Mouse (Mus musculus) MEL (cell line): Measurements from ENCODE around the gene Cntf. TPM values are rescaled to one million over a fixed set of nuclear protein-coding genes. Genes with fewer than 3 reads are reported as not detected.

Experiments used
- DNase-seq: peaks from one replicate; pipeline ENCODE4 v3.0.0; 2011; ENCODE audit warnings: low read depth, low spot score
- H3K27ac ChIP-seq: 2 replicates; pipeline ENCODE4 v1.5.1; 2012; ENCODE audit warnings: low read depth, mild to moderate bottlenecking, control low read depth, low read length, moderate library complexity; ENCODE audit not compliant: control insufficient read depth
- H3K27me3 ChIP-seq, 2 experiments: fragments of 150-350 bp in 1 of 2; sonication (generic) in 1 of 2; 2 replicates each; pipeline ENCODE4 v1.6.1; 2012; ENCODE audit warnings: low read length in 2 of 2, mild to moderate bottlenecking in 2 of 2, improper control_type of control experiment in 1 of 2, moderate library complexity in 1 of 2; ENCODE audit not compliant: insufficient read depth in 2 of 2, control insufficient read depth in 1 of 2
- H3K36me3 ChIP-seq, 2 experiments: 2 replicates each; pipeline ENCODE4 v1.6.1; 2012 to 2014; ENCODE audit warnings: low read length in 2 of 2, improper control_type of control experiment in 1 of 2, inconsistent platforms in 1 of 2, mild to moderate bottlenecking in 1 of 2; ENCODE audit not compliant: insufficient read depth in 2 of 2, control insufficient read depth in 1 of 2
- H3K4me1 ChIP-seq, 2 experiments: fragments of 150-350 bp in 1 of 2; sonication (generic) in 1 of 2; 2 replicates each; pipeline ENCODE4 v1.6.1; 2012; ENCODE audit warnings: low read length in 2 of 2, improper control_type of control experiment in 1 of 2, mild to moderate bottlenecking in 1 of 2; ENCODE audit not compliant: insufficient read depth in 2 of 2, control insufficient read depth in 1 of 2
- H3K4me3 ChIP-seq, 2 experiments: fragments of 150-350 bp in 1 of 2; sonication (generic) in 1 of 2; 2 replicates each; pipeline ENCODE4 v1.5.1; 2012; ENCODE audit warnings: low read depth in 2 of 2, low read length in 2 of 2, mild to moderate bottlenecking in 2 of 2, moderate library complexity in 2 of 2, control low read depth in 1 of 2, improper control_type of control experiment in 1 of 2; ENCODE audit not compliant: control insufficient read depth in 1 of 2, insufficient read depth in 1 of 2
- H3K79me2 ChIP-seq: 2 replicates; pipeline ENCODE4 v1.6.1; 2012; ENCODE audit warnings: mild to moderate bottlenecking, low read length, moderate library complexity; ENCODE audit not compliant: control insufficient read depth, poor library complexity, insufficient read depth
- H3K9ac ChIP-seq: 2 replicates; pipeline ENCODE4 v1.6.1; 2012; ENCODE audit warnings: low read depth, mild to moderate bottlenecking, control low read depth, low read length, moderate library complexity; ENCODE audit not compliant: control insufficient read depth, poor library complexity, severe bottlenecking
- H3K9me3 ChIP-seq: fragments of 150-350 bp; sonication (generic); replicated peaks from 2 replicates; pipeline ENCODE4 v1.6.1; 2012; ENCODE audit warnings: mild to moderate bottlenecking, low read length, improper control_type of control experiment, moderate library complexity; ENCODE audit not compliant: insufficient read depth
- BHLHE40 ChIP-seq: IDR thresholded peaks from 2 replicates; pipeline ENCODE4 v1.6.1; 2012; ENCODE audit warnings: low read depth, mild to moderate bottlenecking, inconsistent platforms, low read length, improper control_type of control experiment, borderline replicate concordance
- CHD1 ChIP-seq: IDR thresholded peaks from 2 replicates; pipeline ENCODE4 v1.6.1; 2012; ENCODE audit warnings: low read depth, mild to moderate bottlenecking, inconsistent platforms, low read length, improper control_type of control experiment
- CTCF ChIP-seq, 3 experiments: IDR thresholded peaks in 2 of 3; conservative IDR thresholded peaks in 1 of 3; 2 replicates each; pipeline ENCODE4 v1.5.1; 2011 to 2012; ENCODE audit warnings: low read length in 3 of 3, low read depth in 2 of 3, mild to moderate bottlenecking in 2 of 3, improper control_type of control experiment in 1 of 3, inconsistent platforms in 1 of 3, mixed read lengths in 1 of 3, moderate library complexity in 1 of 3; ENCODE audit not compliant: control insufficient read depth in 1 of 3, insufficient read depth in 1 of 3, poor library complexity in 1 of 3, severe bottlenecking in 1 of 3
- ELF1 ChIP-seq: IDR thresholded peaks from 2 replicates; pipeline ENCODE4 v1.6.1; 2014; ENCODE audit warnings: low read depth, mild to moderate bottlenecking, inconsistent platforms, low read length, improper control_type of control experiment, moderate library complexity
- EP300 ChIP-seq, 2 experiments: IDR thresholded peaks; 2 replicates each; pipeline ENCODE4 v1.6.1; 2011; ENCODE audit warnings: improper control_type of control experiment in 2 of 2, low read length in 2 of 2, low read depth in 1 of 2, mild to moderate bottlenecking in 1 of 2
- GABPA ChIP-seq: IDR thresholded peaks from 2 replicates; pipeline ENCODE4 v1.6.1; 2012; ENCODE audit warnings: low read depth, mild to moderate bottlenecking, inconsistent platforms, low read length, improper control_type of control experiment, moderate library complexity
- JUND ChIP-seq: IDR thresholded peaks from 2 replicates; pipeline ENCODE4 v1.6.1; 2011; ENCODE audit warnings: low read depth, mild to moderate bottlenecking, improper control_type of control experiment, low read length
- MAX ChIP-seq: IDR thresholded peaks from 2 replicates; pipeline ENCODE4 v1.6.1; 2011; ENCODE audit warnings: low read length, improper control_type of control experiment
- MEF2A ChIP-seq: IDR thresholded peaks from 2 replicates; pipeline ENCODE4 v1.6.1; 2014; ENCODE audit warnings: low read depth, mild to moderate bottlenecking, inconsistent platforms, low read length, improper control_type of control experiment; ENCODE audit not compliant: poor library complexity, insufficient replicate concordance, severe bottlenecking; ENCODE audit errors: extremely low read depth
- MYB ChIP-seq: IDR thresholded peaks from 2 replicates; pipeline ENCODE4 v1.6.1; 2011; ENCODE audit warnings: mild to moderate bottlenecking, low read depth, low read length, improper control_type of control experiment
- MYC ChIP-seq: IDR thresholded peaks from 2 replicates; pipeline ENCODE4 v1.6.1; 2011; ENCODE audit warnings: low read depth, mild to moderate bottlenecking, low read length, improper control_type of control experiment, moderate library complexity
- NELFE ChIP-seq: IDR thresholded peaks from 2 replicates; pipeline ENCODE4 v1.6.1; 2011; ENCODE audit warnings: low read depth, low read length, improper control_type of control experiment
- POLR2AphosphoS5 ChIP-seq: IDR thresholded peaks from 2 replicates; pipeline ENCODE4 v1.6.1; 2012; ENCODE audit warnings: low read depth, borderline replicate concordance, mild to moderate bottlenecking, inconsistent platforms, low read length, moderate library complexity, mixed read lengths
- RAD21 ChIP-seq: IDR thresholded peaks from 2 replicates; pipeline ENCODE4 v1.6.1; 2011; ENCODE audit warnings: mild to moderate bottlenecking, low read depth, low read length, improper control_type of control experiment
- RCOR1 ChIP-seq: IDR thresholded peaks from 2 replicates; pipeline ENCODE4 v1.6.1; 2012; ENCODE audit warnings: low read depth, mild to moderate bottlenecking, inconsistent platforms, low read length, improper control_type of control experiment
- SMC3 ChIP-seq: IDR thresholded peaks from 2 replicates; pipeline ENCODE4 v1.6.1; 2011; ENCODE audit warnings: low read depth, low read length, improper control_type of control experiment
- TAL1 ChIP-seq: IDR thresholded peaks from 2 replicates; pipeline ENCODE4 v1.6.1; 2012; ENCODE audit warnings: mild to moderate bottlenecking, inconsistent platforms, low read length, moderate library complexity, mixed read lengths
- TBP ChIP-seq: IDR thresholded peaks from 2 replicates; pipeline ENCODE4 v1.8.0; 2011; ENCODE audit warnings: low read depth, low read length, improper control_type of control experiment
- TCF12 ChIP-seq: IDR thresholded peaks from 2 replicates; pipeline ENCODE4 v1.6.1; 2014; ENCODE audit warnings: low read depth, mild to moderate bottlenecking, inconsistent platforms, low read length, improper control_type of control experiment, moderate library complexity
- USF2 ChIP-seq, 2 experiments: IDR thresholded peaks; 2 replicates each; pipeline ENCODE4 v1.6.1; 2011 to 2012; ENCODE audit warnings: improper control_type of control experiment in 2 of 2, low read length in 2 of 2, borderline replicate concordance in 1 of 2, inconsistent platforms in 1 of 2, low read depth in 1 of 2, mild to moderate bottlenecking in 1 of 2; ENCODE audit not compliant: insufficient read depth in 1 of 2
- ZKSCAN1 ChIP-seq: IDR thresholded peaks from 2 replicates; pipeline ENCODE4 v1.6.1; 2012; ENCODE audit warnings: low read depth, mild to moderate bottlenecking, inconsistent platforms, low read length, improper control_type of control experiment, moderate library complexity
- polyA plus RNA-seq, 2 experiments: library from polyadenylated mRNA; stranded (reverse) in 1 of 2; unstranded in 1 of 2; fragments of >175 nt in 1 of 2; fragments of >200 nt in 1 of 2; gene quantifications; 2 replicates each; pipeline versions ENCODE4 v1.2.1 to v1.2.4; 2012; ENCODE audit warnings: low replicate concordance in 2 of 2, low read depth in 1 of 2; ENCODE audit not compliant: insufficient read length in 2 of 2, insufficient read depth in 1 of 2, missing spikeins in 1 of 2
- total RNA-seq: library from RNA; depleted of rRNA; stranded (reverse); fragments of 300-350 nt; gene quantifications from 2 replicates; pipeline ENCODE4 v1.2.3, GENCODE M21; 2012

Gene Cntf
- total and polyA plus RNA-seq, 3 experiments: 3.2 to 8.2 TPM; not detected in 1

DNA sequence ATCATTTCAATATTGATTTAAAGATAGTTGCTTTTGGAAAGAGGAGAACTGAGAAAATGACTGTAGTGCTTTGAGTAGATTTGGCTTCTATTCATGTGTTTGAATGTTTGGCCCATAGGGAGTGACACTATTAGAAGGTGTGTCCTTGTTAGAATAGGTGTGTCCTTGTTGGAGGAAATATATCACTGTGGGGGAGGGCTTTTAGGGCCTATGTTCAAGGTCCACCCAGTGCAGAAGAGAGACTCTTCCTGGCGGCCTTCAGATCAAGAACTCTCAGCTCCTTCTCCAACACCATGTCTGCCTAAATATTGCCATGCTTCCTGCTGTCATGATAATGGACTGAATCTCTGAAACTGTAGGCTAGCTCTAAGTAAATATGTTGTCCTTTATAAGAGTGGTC lies 38.8 kb upstream of the Cntf start:
- peaks cover 7% of the 10 kb centered on the region for H3K79me2 ChIP-seq
- H3K27me3 ChIP-seq: no peaks in the 10 kb centered on the region
- no peak for DNase-seq
- TF ChIP-seq EP300 (IDR thresholded peaks at IDR 0.05; ENCODE audit: low read depth in 1 of 2, low read length in 2 of 2): no peak
- no peak for TF ChIP-seq TCF12
- TF ChIP-seq MAX: no peak
- TF ChIP-seq ELF1: no peak
- no peak for TF ChIP-seq CTCF (IDR thresholded peaks at IDR 0.05 in 2 of 3, conservative IDR thresholded peaks at IDR 0.05 in 1 of 3; ENCODE audit: control insufficient read depth in 1 of 3, insufficient read depth in 1 of 3, low read depth in 2 of 3, low read length in 3 of 3, poor library complexity in 1 of 3, severe bottlenecking in 1 of 3)
- no peak for TF ChIP-seq SMC3
- TF ChIP-seq USF2 (IDR thresholded peaks at IDR 0.05; ENCODE audit: borderline replicate concordance in 1 of 2, insufficient read depth in 1 of 2, low read depth in 1 of 2, low read length in 2 of 2): no peak
- no peak for TF ChIP-seq POLR2AphosphoS5
- TF ChIP-seq BHLHE40: no peak
- TF ChIP-seq ZKSCAN1: no peak
- TF ChIP-seq MEF2A: no peak
- TF ChIP-seq NELFE: no peak
- no peak for TF ChIP-seq TAL1
- TF ChIP-seq CHD1: no peak
- no peak for TF ChIP-seq MYC
- TF ChIP-seq MYB: no peak
- no peak for TF ChIP-seq TBP
- TF ChIP-seq JUND: no peak
- no peak for TF ChIP-seq RCOR1
- no peak for TF ChIP-seq GABPA
- H3K4me1 ChIP-seq: peaks cover 0 to 9% of the 10 kb centered on the region in 2 experiments; a peak in 2 of 4 replicates
- no peak overlapping the region for H3K9ac ChIP-seq
- peaks cover 0 to 6% of the 10 kb centered on the region in 2 experiments; a peak in 1 of 4 replicates for H3K36me3 ChIP-seq
- no peaks in the 10 kb centered on the region for H3K9me3 ChIP-seq
- no peak overlapping the region for H3K27ac ChIP-seq
- no peak overlapping the region for H3K4me3 ChIP-seq

DNA sequence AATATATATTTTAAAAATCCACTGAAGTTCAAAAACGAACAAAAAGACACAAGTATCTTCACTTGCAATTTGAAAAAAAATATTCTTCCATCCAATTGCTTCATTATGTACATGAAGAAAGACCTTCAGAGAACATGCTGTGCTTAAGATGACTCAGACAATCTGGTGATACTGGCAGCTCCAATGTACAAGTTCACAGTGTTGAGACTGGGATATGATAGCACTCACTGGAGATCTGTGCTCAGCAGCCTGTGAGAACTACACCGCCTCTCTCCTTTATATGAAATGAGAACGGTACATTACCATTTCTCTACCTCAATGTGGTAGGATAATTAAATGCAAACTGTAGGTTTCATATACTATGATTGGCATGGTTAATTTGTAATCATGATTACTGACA lies 37.4 kb upstream of the Cntf start:
- Histone ChIP-seq H3K27ac (no peak overlapping the region), H3K79me2 (peaks cover 8% of the 10 kb centered on the region), H3K27me3 (no peaks in the 10 kb centered on the region), H3K9ac (no peak overlapping the region)
- TF ChIP-seq RAD21 (no peak), TBP (peak; percentile 65)
- TF ChIP-seq, all 39 proteins: peak for 1
- Histone ChIP-seq H3K4me3 (no peak overlapping the region), H3K36me3 (peaks cover 0 to 6% of the 10 kb centered on the region in 2 experiments; a peak in 2 of 4 replicates), H3K4me1 (peaks cover 0 to 9% of the 10 kb centered on the region in 2 experiments; a peak in 2 of 4 replicates), H3K9me3 (no peaks in the 10 kb centered on the region)
- peak; percentile 61 for DNase-seq
